Mouse (Mus musculus) lung, embryonic 15.5 days (tissue): ENCODE data around the gene Pacrg. TPM values are rescaled to one million over a fixed set of nuclear protein-coding genes. Genes with fewer than 3 reads are reported as not detected.
A peak's percentile ranks its signal among the peaks of the same experiment; 100 is the strongest.

ENCODE experiments used
- ATAC-seq: fragments of 200-750 bp; cut with Nextera tagmentation; 2 replicates; pipeline ENCODE4 v1.8.0; 2017; ENCODE audit warnings: moderate number of reproducible peaks, borderline replicate concordance; ENCODE audit not compliant: low FRiP score, low TSS enrichment; ENCODE audit errors: extremely low read depth
- H3K27ac ChIP-seq: fragments of 300-500 bp; sonication (generic); 2 replicates; pipeline ENCODE4 v1.5.1; 2015; ENCODE audit warnings: moderate library complexity, mild to moderate bottlenecking, inconsistent platforms
- H3K27me3 ChIP-seq: fragments of 300-500 bp; sonication (generic); 2 replicates; pipeline ENCODE4 v1.6.1; 2015; ENCODE audit warnings: inconsistent platforms
- H3K36me3 ChIP-seq: fragments of 300-500 bp; sonication (generic); 2 replicates; pipeline ENCODE4 v1.6.1; 2015; ENCODE audit warnings: inconsistent platforms
- H3K4me1 ChIP-seq: fragments of 300-500 bp; sonication (generic); 2 replicates; pipeline ENCODE4 v1.6.1; 2015; ENCODE audit warnings: inconsistent platforms
- H3K4me2 ChIP-seq: fragments of 300-500 bp; sonication (generic); 2 replicates; pipeline ENCODE4 v1.6.1; 2015; ENCODE audit warnings: inconsistent platforms, mild to moderate bottlenecking, moderate library complexity
- H3K4me3 ChIP-seq: fragments of 300-500 bp; sonication (generic); 2 replicates; pipeline ENCODE4 v1.5.1; 2015; ENCODE audit warnings: mild to moderate bottlenecking, inconsistent platforms
- H3K9ac ChIP-seq: fragments of 300-500 bp; sonication (generic); 2 replicates; pipeline ENCODE4 v1.6.1; 2015; ENCODE audit warnings: inconsistent platforms
- H3K9me3 ChIP-seq: fragments of 300-500 bp; sonication (generic); 2 replicates; pipeline ENCODE4 v1.6.1; 2016; ENCODE audit warnings: inconsistent platforms
- WGBS: fragments of 180-500 bp; shearing (Covaris S2); methylation state at CpG from one replicate; pipeline ENCODE4 v1.1.7; 2015; 5-methylcytosine and 5-hydroxymethylcytosine counted together
- polyA plus RNA-seq: library from polyadenylated mRNA; unstranded; fragments of >200 nt; fragmentation: Nextera tagmentation; extraction: Ambion mirVana; gene quantifications from 2 replicates; pipeline ENCODE4 v1.2.1, GENCODE M21; 2015

The Pacrg gene
- polyA plus RNA-seq, 1 experiment from 2014 or later = 2.7 TPM

DNA sequence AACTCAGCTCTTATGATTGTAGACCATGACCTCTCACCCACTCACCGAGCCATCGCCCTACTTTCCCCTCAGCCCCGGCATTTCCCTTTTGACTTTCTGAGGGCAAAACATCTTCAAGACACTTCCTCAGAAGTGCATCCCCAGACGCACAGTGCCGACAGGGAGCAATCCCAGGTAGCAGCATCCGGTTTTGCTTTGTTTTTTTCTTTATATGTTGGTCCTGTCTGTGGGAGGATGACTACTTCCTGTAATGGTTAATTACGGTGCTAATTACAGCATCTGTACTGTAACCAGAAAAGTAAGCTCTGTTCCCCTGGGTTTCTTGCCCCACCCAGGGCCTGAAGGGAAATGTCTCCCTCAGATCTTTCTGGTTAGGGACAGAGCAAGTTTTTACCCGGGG lies 468.6 kb downstream of the Pacrg start:
- no peaks in the 10 kb centered on the region for H3K27me3 ChIP-seq
- no peak for ATAC-seq
- no peak overlapping the region for H3K4me2 ChIP-seq
- peaks cover 50% of the 10 kb centered on the region for H3K4me1 ChIP-seq
- H3K4me3 ChIP-seq = no peak overlapping the region
- WGBS = 64% methylated on average over 8 of the region's 8 CpGs
- no peaks in the 10 kb centered on the region for H3K9me3 ChIP-seq
- no peak overlapping the region for H3K9ac ChIP-seq
- no peak overlapping the region for H3K27ac ChIP-seq
- no peaks in the 10 kb centered on the region for H3K36me3 ChIP-seq

DNA sequence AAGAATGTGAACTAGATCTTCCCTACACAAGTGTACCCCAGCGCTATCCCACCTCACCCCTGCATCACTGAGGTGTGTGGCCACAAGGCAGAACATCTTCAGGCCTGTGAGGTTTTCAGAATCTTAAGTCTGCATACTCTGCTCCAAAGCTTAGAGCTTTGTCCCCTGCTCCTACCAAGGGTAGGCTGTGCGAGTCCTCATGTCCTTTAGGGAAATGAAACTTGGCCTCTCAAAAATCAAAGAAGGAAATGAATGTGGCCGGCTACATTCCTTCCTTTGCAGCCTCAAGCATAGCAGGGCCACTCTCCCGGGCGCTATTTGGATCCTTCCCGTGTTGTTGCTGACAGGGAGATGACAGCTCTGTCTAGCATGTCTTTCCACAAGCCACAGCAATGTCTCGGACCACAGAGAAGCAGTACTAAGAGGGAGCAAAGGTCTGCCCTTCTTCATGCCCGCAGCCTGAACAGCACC lies 469.4 kb downstream of the Pacrg start:
- Histone ChIP-seq H3K4me1 (peaks cover 51% of the 10 kb centered on the region), H3K36me3 (no peaks in the 10 kb centered on the region), H3K27me3 (no peaks in the 10 kb centered on the region), H3K9me3 (no peaks in the 10 kb centered on the region), H3K27ac (peak overlapping the region; percentile 11; the same call in 1 of the 2 replicates), H3K4me3 (no peak overlapping the region), H3K9ac (no peak overlapping the region), H3K4me2 (no peak overlapping the region)
- 29% methylated on average over 8 of the region's 8 CpGs for WGBS
- no peak for ATAC-seq

DNA sequence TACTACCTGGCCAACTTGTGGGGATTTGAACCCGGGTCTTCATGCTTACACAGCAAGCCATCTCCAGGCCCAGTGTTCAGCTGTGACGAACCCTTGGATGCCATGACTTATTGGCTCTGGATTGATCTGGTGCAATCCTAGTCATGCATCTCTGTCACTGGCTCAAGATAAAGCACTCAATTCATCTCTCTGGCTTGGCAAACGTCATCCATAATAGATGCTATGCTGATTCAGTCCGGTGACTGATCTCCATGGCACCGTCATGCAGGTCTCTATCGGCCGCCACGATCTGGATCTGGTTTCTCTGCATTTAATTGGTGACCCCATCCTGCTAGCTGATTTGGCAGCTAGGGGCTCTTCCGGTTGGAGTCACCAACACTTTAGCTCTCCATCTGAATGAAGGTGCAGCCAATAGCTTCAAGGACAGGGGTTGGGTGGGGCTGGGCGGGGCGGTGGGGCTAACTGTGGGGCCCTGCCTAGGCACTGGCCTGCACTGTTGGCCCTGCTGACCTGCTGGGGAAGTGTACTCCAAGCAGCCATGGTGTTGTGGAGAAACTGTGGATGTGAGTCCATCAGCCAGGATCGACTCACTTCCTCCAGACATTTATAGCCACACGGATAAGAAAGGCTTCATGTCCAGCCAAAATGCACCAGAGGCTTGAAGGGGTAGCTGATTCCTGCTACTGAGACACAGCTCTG lies 470.0 kb downstream of the Pacrg start:
- ATAC-seq = peak; percentile 30; the same call in 1 of the 2 replicates
- Histone ChIP-seq H3K9me3 (no peaks in the 10 kb centered on the region), H3K27ac (no peak overlapping the region; the same call in 1 of the 2 replicates), H3K36me3 (no peaks in the 10 kb centered on the region), H3K4me2 (no peak overlapping the region), H3K27me3 (no peaks in the 10 kb centered on the region), H3K4me1 (peaks cover 51% of the 10 kb centered on the region), H3K9ac (no peak overlapping the region), H3K4me3 (no peak overlapping the region)
- 76% methylated on average over 13 of the region's 13 CpGs for WGBS

DNA sequence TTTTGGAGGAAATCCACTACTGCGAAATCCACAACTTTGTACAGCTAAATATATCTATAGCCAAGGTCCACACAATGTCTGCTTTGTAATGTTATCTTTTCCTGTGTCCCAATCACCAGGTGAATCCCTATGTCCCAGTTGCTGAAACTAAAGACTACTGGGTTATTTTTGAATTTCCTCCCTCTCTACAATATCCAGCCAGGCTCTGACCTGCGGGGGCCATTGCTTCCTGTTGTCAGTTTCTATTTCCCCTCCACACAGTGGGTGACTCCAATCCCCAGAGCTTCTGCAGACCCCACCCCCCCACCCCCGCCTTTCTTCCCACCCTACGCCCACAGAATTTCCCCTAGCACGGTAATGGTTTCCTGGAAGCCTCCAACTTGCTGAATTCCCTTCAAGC lies 473.1 kb downstream of the Pacrg start:
- H3K27ac ChIP-seq = 0 out of 2 replicates have a peak overlapping the region, but pooled peaks have one; percentile 52
- H3K4me2 ChIP-seq = no peak overlapping the region
- no peak overlapping the region for H3K9ac ChIP-seq
- no peaks in the 10 kb centered on the region for H3K9me3 ChIP-seq
- 66% methylated on average over 5 of the region's 5 CpGs for WGBS
- peaks cover 30% of the 10 kb centered on the region for H3K4me1 ChIP-seq
- H3K27me3 ChIP-seq = no peaks in the 10 kb centered on the region
- ATAC-seq = no peak
- H3K4me3 ChIP-seq = no peak overlapping the region
- H3K36me3 ChIP-seq = no peaks in the 10 kb centered on the region

DNA sequence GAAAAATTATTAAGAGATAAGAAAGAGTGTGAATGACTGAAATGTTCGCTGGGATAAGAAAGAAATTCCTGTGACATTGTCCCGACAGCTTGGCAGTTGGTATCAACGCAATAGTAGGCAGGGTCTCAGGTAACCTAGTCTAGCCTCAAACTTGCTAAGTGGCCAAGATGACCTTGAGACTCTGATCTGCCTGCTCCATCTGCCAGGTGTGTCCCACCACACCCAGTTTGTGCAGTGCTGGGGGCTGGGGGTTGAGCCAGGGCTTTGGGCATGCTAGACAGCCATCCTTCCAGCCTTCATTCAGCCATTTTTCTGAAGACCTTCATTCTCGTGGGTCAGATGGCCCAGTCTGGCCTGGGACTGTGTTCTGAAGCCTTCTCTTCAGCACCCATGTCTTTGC lies 473.5 kb downstream of the Pacrg start:
- Histone ChIP-seq H3K4me3 (no peak overlapping the region), H3K27ac (peak overlapping the region; percentile 52; the same call in 1 of the 2 replicates), H3K9ac (no peak overlapping the region), H3K4me2 (no peak overlapping the region), H3K9me3 (no peaks in the 10 kb centered on the region), H3K4me1 (peaks cover 27% of the 10 kb centered on the region), H3K36me3 (no peaks in the 10 kb centered on the region), H3K27me3 (no peaks in the 10 kb centered on the region)
- 65% methylated on average over 4 of the region's 4 CpGs for WGBS
- no peak for ATAC-seq

DNA sequence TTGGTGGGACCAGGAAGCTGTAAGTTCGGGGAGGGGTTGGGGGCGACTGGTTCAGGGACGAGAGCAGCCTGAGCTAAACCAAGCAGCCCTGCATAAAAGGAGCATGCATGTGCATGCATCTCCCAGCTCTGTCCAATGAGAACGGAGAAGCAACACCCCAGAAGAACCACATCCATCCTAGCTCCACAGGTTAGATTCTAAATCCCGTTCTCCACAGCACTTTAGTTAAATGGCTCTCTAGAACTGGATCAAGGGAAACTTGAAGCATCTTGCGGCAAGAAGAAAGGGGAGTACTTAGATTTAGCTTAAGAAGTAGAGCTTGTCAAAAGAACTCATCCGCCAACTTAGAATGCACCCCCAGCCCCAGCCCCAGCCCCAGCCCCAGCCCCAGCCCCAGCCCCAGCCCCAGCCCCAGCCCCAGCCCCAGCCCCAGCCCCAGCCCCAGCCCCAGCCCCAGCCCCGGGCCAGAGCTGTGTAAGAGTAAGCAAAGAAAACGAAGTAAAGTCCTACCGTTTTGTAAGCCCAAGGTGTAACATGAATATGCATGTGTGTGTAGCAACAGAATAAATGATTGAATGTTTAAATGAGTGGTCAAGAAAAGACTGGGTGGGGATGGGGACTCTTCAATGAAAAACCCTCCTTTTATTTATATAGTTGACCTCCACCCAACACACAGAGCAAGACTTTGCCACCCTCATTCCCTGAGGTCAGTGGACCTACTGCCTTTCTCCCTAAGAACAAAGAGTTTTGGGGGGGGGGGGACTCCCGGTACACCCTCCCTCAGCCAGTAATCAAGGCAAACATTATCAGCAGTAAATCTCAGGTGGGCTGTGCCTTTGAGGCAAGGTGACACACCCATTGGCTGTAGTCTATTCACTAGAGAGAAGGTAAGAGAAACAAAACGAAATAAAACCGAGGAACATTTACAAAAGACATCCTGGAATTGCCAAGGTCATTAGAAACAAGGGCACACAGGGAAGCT lies 474.3 kb downstream of the Pacrg start:
- ATAC-seq = no peak
- peaks cover 22% of the 10 kb centered on the region for H3K4me1 ChIP-seq

DNA sequence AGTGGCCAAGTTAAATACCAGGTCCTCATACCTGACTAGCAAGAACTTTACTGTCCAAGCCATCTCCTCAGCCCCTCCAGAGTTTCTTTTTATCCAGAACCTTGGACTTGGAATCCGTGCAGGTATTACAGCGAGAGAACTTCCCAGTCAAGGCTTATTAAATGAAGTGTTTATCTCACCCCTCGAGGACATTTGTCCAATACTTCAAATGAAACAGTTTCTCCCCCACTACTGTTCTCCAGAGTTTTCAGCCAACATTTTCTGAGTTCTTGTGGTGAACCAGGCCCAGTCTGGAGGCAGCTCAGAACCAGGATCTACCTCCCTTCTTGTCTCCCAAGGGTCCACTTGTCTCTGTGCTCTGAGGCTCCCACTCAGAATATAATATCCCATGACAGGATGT lies 477.0 kb downstream of the Pacrg start:
- no peak for ATAC-seq
- Histone ChIP-seq H3K27me3 (no peaks in the 10 kb centered on the region), H3K9me3 (no peaks in the 10 kb centered on the region), H3K4me3 (no peak overlapping the region), H3K9ac (no peak overlapping the region), H3K4me2 (no peak overlapping the region), H3K27ac (0 out of 2 replicates have a peak overlapping the region, but pooled peaks have one; percentile 20), H3K4me1 (peaks cover 16% of the 10 kb centered on the region), H3K36me3 (no peaks in the 10 kb centered on the region)
- 42% methylated on average over 3 of the region's 3 CpGs for whole genome bisulfite sequencing

More for the DNA sequence above, 474.3 kb downstream of the Pacrg start:
- H3K36me3 ChIP-seq = no peaks in the 10 kb centered on the region
- H3K9me3 ChIP-seq = no peaks in the 10 kb centered on the region
- no peak overlapping the region for H3K4me3 ChIP-seq
- no peak overlapping the region for H3K27ac ChIP-seq
- H3K9ac ChIP-seq = no peak overlapping the region
- no peaks in the 10 kb centered on the region for H3K27me3 ChIP-seq
- H3K4me2 ChIP-seq = no peak overlapping the region
- 67% methylated on average over 13 of the region's 13 CpGs for whole genome bisulfite sequencing

DNA sequence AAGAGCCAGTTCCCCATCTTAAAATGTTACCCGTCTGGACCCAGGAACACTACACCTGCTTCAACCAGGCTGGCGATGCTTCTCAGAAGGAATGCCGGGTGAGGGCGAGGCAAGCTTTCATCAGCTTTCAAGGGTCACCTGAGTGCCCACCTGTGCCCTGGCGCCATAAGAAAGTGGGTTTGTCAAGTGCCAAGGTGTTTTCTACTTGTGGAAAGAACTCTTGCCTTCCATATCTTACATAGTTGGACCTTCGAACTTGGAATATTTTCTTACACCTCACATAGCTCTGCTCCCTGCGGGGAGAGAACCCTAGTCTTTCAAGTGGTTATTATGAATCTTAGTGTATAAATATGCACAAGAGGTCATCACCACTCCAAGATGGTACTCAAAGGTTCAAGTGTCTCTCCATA lies 478.2 kb downstream of the Pacrg start:
- ATAC-seq = peak; percentile 86
- H3K4me2 ChIP-seq = no peak overlapping the region
- no peak overlapping the region for H3K27ac ChIP-seq
- no peak overlapping the region for H3K4me3 ChIP-seq
- H3K9me3 ChIP-seq = no peaks in the 10 kb centered on the region
- H3K36me3 ChIP-seq = no peaks in the 10 kb centered on the region
- no peaks in the 10 kb centered on the region for H3K27me3 ChIP-seq
- WGBS = 60% methylated on average over 7 of the region's 7 CpGs
- H3K4me1 ChIP-seq = peaks cover 13% of the 10 kb centered on the region; the same call in 1 of the 2 replicates
- no peak overlapping the region for H3K9ac ChIP-seq

DNA sequence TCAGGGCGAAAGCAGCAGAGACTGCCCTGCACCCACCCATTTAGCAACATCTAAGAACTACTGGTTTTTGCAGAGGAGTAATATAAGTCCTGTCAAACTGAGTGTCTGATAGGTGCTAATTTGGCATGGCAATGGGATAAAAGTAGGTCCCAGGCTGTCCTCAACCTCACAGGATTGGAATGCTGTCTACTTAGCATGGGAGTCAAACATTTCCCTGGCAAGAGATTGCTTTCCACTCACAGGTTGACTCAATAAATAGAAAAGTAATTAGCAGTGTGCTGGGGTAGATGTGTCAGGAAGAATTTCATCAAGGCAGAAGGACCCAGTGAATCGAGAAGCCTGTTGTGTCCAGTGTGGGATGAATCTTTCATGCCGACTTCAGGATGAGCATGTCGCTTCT lies 479.4 kb downstream of the Pacrg start:
- Histone ChIP-seq H3K27me3 (no peaks in the 10 kb centered on the region), H3K27ac (peak overlapping the region; percentile 45; the same call in 1 of the 2 replicates), H3K4me2 (no peak overlapping the region), H3K4me3 (no peak overlapping the region), H3K4me1 (peaks cover 9% of the 10 kb centered on the region; the same call in 1 of the 2 replicates), H3K9ac (no peak overlapping the region), H3K36me3 (no peaks in the 10 kb centered on the region), H3K9me3 (no peaks in the 10 kb centered on the region)
- ATAC-seq = no peak
- 57% methylated on average over 4 of the region's 4 CpGs for WGBS

DNA sequence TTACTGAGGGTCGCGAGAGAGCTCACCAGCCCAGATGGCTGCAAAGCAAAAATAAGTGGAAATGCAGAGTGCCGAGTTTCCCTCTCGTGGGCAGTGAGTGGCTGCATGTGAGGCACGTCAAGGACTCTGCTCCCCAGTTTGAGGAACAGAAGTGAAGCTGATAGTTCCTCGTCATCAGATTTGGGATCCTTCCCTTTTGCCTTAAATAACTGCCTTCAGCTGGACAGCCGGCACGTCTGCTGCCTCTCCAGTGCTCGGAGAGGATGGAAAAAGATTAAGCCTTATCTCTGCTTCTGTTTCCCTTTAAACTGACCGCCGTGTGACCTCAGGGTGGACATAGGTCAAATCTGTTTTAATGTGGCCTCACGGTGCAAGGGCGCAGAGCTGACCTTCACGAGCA lies 480.6 kb downstream of the Pacrg start:
- no peak for ATAC-seq
- 37% methylated on average over 14 of the region's 14 CpGs for WGBS
- Histone ChIP-seq H3K27me3 (no peaks in the 10 kb centered on the region), H3K4me2 (no peak overlapping the region), H3K9me3 (no peaks in the 10 kb centered on the region), H3K36me3 (no peaks in the 10 kb centered on the region), H3K4me1 (peaks cover 9% of the 10 kb centered on the region; the same call in 1 of the 2 replicates), H3K27ac (no peak overlapping the region), H3K9ac (no peak overlapping the region), H3K4me3 (no peak overlapping the region)

DNA sequence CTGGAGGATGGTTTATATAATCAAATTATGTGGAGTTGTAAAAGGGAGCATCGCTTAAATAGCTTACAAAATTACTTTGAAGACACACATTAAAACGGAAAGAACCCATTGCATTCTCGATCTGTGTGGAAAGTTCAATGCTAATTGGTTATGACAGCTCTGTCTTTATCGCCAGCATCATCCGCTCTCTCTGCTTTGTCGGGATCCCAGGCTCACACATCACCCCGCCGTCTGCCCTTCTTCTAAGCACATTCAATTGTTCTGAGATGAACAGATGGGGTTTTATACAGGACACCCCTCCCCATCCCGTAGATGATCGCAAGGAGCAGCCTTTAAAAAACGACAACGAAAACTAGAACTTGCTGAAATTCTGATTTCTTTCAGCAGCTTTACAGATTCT lies 482.8 kb downstream of the Pacrg start:
- WGBS = 74% methylated on average over 12 of the region's 12 CpGs
- no peaks in the 10 kb centered on the region for H3K36me3 ChIP-seq
- H3K27me3 ChIP-seq = no peaks in the 10 kb centered on the region
- H3K9me3 ChIP-seq = no peaks in the 10 kb centered on the region
- no peak for ATAC-seq
- peaks cover 9% of the 10 kb centered on the region; the same call in 1 of the 2 replicates for H3K4me1 ChIP-seq
- H3K9ac ChIP-seq = no peak overlapping the region
- H3K27ac ChIP-seq = no peak overlapping the region
- no peak overlapping the region for H3K4me3 ChIP-seq
- no peak overlapping the region for H3K4me2 ChIP-seq
